Mouse (Mus musculus) B cell, adult (primary cell): ENCODE data around the gene Mtrex. TPM values are rescaled to one million over a fixed set of nuclear protein-coding genes. Genes with fewer than 3 reads are reported as not detected.

Source experiments
- total RNA-seq: library from RNA; stranded (reverse); gene quantifications from 4 replicates; pipeline ENCODE4 v1.2.4, GENCODE M21; 2023; ENCODE audit not compliant: inconsistent age

Gene Mtrex
- total RNA-seq = 59.2 to 68.3 TPM (median 63.5 TPM) in 4 replicates

GRCm38 (mm10) chr13:112927287-112928001 is at the start of gene Mtrex, which contains the start of gene Dhx29:
Gene Mtrex, minus strand, starts transcription at chr13:112927398.
Gene Dhx29, plus strand, starts transcription at chr13:112927454.

Other genes with a start within 250 kb of the Mtrex start
- gene Plpp1, start 126.6 kb downstream of the Mtrex start, total RNA-seq = 0.42 to 0.69 TPM (median 0.45 TPM) in 3 of 4 replicates, not detected in the other
- gene Dhx29, start 56 bp upstream of the Mtrex start, total RNA-seq = 17.7 to 23.6 TPM (median 18.9 TPM) in 4 replicates
- not detected in 4 replicates for gene Ccno, start 60.4 kb upstream of the Mtrex start, total RNA-seq
- gene Mcidas, start 66.4 kb upstream of the Mtrex start, total RNA-seq = not detected in 4 replicates
- not detected in 4 replicates for gene Cdc20b, start 107.7 kb upstream of the Mtrex start, total RNA-seq
- not detected in 4 replicates for gene Gpx8, start 119.0 kb upstream of the Mtrex start, total RNA-seq
- 0.80 to 1.4 TPM in 2 of 4 replicates, not detected in the others for gene Gzma, start 173.6 kb upstream of the Mtrex start, total RNA-seq